Mouse (Mus musculus) adrenal gland (tissue): Measurements from ENCODE around the gene Il15ra.
"Not testable (repeated sequence)": the region's sequence is repeated elsewhere in the genome, so short reads cannot be mapped to it uniquely, and the experiment has no call there.

Experiments used
- intact Hi-C: fragments of 180-260 bp; cut with DNase I; formaldehyde crosslinking; loops from one replicate; pipeline ENCODE4 v1.15.1; 2025

Gene Il15ra

GRCm38 (mm10) chr2:11706746-11707065 is 1.6 kb downstream of the Il15ra start:
- intact Hi-C loops: no loop called here

DNA sequence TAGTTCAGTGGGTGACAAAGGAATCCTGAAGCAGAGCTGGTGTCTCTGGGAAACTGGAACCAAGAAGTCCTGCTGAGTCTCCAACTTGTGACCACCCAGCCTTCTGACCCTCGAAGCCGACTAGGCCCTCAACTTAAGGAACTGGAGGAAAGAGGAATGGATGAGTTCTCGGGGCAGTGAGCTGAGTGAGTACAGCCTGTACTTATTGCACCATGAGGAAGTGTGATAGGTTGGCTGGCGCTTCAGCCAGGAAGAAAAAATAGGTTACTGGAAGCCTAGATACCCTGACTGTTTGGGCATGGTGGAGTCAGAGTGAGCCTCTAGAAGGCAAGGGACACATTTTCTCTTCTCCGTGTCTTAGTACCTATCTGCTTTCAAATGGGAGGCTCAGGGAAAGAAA is 3.4 kb downstream of the Il15ra start:
- intact Hi-C loops: no loop called here

- intact Hi-C loops: not testable (repeated sequence)
Observed at GRCm38 (mm10) chr2:11710101-11710500, 5.0 kb downstream of the Il15ra start.

- intact Hi-C loops: no loop called here
Observed at GRCm38 (mm10) chr2:11712483-11712990, 7.4 kb downstream of the Il15ra start.

DNA sequence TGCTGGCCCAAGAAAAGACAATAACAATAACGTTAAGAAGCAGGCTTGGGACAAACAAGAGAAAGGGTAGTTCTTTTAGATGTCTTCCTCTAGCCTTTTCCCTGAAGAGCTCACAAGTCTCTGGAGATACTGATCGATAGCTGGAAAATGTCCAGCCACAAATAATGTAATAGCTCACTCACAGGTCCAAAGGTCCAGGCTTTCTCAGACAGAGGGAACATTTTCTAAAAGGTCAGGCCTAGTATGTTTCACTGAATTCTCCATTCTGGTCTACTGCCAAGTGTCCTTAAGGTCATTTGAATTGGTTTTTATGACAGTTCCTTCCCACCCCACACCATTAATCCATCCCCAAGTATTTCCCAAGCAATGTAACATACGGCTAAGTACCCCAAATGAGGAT is 7.9 kb downstream of the Il15ra start:
- intact Hi-C loops: no loop called here

DNA sequence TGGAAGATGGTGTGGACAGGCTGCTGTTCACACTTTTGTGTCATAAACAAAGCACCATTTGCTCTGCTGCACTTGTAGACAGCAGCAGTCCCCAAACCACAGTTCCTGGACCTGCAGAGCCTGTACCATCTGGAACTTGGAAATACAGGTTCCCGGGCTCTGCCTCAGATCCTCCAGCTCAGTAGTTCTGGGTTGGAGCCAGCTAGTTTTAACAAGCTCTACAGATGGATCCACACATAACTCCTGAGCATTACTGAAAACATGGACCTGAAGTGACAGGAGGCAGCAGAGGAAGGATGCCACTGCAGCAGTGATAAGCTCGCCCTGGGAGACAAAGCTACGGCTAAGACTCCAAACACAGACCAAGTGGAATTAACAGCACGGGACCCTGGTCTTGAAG is 9.4 kb downstream of the Il15ra start:
- intact Hi-C loops: no loop called here

GRCm38 (mm10) chr2:11718573-11718972 is 13.5 kb downstream of the Il15ra start:
- intact Hi-C loops: no loop called here

DNA sequence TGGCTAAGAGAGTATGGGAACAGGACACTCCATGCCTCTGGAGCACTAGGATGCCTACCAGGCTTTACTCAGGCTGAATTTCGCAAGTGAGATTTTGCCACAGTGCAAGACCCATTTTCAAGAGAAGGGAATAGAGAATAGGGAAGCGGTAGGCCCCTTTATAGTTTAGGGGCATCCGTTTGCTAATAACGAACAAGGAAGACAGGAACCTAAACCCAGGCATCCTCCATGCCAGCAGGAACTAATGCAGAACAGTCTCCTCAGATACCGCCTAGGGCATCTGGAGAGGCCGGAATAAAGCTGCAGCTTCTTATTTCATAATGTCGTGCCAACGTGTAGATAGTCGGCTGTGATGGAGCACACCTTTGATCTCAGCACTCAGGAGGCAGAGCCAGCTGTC is 17.5 kb downstream of the Il15ra start:
- intact Hi-C loops: no loop called here

GRCm38 (mm10) chr2:11727574-11727973 is 22.5 kb downstream of the Il15ra start:
- intact Hi-C loops: no loop called here

DNA sequence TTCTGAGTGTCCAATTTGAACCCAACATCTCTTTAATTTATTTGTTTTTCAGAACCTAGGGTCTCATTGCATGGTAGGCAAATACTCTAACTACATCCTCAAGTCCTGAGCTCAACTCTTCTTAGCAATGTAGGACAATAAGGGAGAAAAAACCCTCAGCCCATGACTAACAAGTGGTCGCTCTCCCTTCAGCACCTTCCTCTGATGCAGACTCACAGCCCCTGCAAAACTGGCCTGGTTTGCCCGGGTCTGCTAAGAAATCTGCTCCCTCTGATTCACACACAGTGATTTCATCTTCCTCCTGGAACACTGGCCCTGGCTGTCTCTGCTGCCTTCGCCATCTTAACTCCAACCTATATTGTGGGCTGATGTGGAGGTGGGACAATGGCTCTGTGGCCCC is 24.0 kb downstream of the Il15ra start:
- intact Hi-C loops: no loop called here

DNA sequence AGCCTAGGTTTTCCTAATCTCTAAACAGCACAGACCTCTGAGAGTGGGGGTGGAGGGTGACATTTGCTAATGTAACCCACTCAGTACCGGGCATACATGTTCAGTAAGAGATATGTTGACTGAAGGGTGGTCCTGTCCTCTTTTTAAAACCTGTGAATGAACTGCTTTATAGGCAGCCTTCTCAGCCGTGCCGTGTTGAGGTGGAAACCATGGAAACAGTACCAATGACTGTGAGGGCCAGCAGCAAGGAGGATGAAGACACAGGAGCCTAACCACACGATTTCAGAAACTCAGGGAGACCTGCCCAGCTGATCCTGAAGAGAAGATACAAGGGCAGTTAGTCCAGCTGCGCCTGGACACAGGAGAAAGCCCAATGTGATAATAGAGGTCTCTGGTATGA is 27.9 kb downstream of the Il15ra start:
- intact Hi-C loops: no loop called here

- intact Hi-C loops: no loop called here
Observed at GRCm38 (mm10) chr2:11735853-11736252, 30.8 kb downstream of the Il15ra start.

DNA sequence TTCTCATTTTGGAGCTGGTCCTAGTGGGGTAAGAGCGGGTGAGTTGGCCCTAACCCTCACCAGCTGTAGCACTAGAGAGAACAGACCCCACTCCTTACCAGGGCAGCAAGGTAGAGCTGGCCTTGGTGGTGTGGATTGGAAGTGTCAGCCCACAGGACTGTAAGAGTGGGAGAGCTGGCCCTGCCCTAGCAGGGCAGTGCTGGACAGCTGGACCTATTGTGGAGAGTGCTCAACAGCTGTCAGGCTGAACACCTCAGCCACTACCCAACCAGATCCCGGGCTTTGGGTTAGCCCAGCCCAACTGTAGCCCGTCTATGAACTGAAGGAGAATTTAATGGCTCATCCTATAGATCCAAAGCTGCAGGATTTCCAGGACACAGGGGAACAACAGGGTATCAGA is 33.7 kb downstream of the Il15ra start:
- intact Hi-C loops: no loop called here

- intact Hi-C loops: no loop called here
Observed at GRCm38 (mm10) chr2:11739516-11740051, 34.5 kb downstream of the Il15ra start.

GRCm38 (mm10) chr2:11762541-11762940 is 57.5 kb downstream of the Il15ra start:
- intact Hi-C loops: no loop called here

DNA sequence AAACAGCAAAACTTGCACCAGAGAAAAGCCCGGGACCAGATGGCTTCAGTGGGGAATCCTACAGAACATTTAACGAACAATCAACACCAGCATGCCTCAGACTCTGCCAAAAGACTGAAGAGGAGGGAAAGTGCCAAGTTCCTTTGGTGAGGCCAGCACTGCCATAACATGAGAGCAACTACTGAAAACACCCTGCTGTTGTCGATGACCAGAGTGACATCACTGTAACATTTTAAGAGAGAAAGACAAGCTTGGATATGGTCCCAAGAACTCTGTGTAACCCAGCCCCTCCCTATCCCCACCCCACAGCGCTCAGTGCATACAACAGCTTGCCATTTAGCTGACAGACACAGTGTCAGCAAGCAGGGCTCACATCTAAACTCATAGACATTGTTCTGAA is 60.6 kb downstream of the Il15ra start:
- intact Hi-C loops: no loop called here

- intact Hi-C loops: no loop called here
Observed at GRCm38 (mm10) chr2:11766485-11767160, 61.5 kb downstream of the Il15ra start.

GRCm38 (mm10) chr2:11767161-11767545 is 62.1 kb downstream of the Il15ra start:
- intact Hi-C loops: no loop called here

- intact Hi-C loops: no loop called here
Observed at GRCm38 (mm10) chr2:11771701-11772100, 66.6 kb downstream of the Il15ra start.

DNA sequence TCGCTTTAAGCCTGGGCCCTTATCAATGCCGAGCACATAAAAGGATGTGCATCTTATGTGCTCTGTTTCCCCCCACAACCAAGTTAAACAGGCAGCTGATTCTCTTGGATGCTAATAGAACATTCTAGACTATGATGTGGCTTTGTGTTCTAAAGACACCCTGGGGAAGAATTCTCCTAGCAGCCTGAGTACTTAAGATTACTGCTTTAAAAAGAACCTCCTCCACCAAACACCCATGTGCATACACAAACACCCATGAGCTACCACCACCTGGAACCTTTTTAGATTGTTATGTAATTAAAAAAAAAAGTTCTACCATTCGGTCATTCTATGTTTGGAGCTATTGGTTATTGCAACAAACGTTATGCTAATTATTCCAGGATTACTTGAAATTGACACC is 67.3 kb downstream of the Il15ra start:
- intact Hi-C loops: no loop called here

GRCm38 (mm10) chr2:11774426-11774825 is 69.3 kb downstream of the Il15ra start:
- intact Hi-C loops: no loop called here

GRCm38 (mm10) chr2:11775121-11775520 is 70.0 kb downstream of the Il15ra start:
- intact Hi-C loops: no loop called here

DNA sequence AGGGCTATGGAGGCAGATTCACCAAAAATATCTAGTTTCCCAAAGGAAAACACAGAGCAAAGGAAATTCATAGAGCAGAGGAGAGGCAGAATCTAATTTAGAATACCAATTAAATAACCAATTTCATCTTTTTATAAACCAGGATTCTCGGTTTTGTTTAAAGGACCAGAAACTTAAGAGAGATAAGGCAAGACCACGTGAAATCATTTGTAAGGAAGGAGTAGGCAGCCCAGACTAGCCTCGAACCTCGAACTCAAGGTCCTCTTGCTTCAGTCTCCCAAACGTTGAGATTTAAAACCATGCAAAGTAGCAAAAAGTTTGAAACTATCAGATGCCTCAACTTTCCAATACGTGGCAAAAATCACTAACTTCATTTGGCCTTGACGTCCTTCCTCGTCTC is 71.3 kb downstream of the Il15ra start:
- intact Hi-C loops: no loop called here
